14 mouse cellular contexts compared by ENCODE assay signal in genomic region chr8:70530314-70530713, GRCm38 (mm10). TPM values are rescaled to one million over a fixed set of nuclear protein-coding genes. Genes with fewer than 3 reads are reported as not detected.
DNase-seq lines count a peak whose midpoint lies in the region; ATAC-seq and TF ChIP-seq lines count a peak whose summit lies in the region.
"Had no signal": no experiment of that assay in that cellular context is flagged by ENCODE, and none has a peak within 500 bp of the region (broad histone marks: within the 10 kb centered on the region; RNA-seq: fewer than 3 reads in every experiment).

No protein-coding gene starts in this region.

- H3K27ac ChIP-seq in midbrain, postnatal 0 days (ENCODE audit: low read depth, low read length) = no peak overlapping the region
- H3K27ac ChIP-seq in midbrain, embryonic 11.5 days (ENCODE audit: low read depth, low read length) = no peak overlapping the region
- no peak overlapping the region for H3K27ac ChIP-seq in liver, embryonic 11.5 days (ENCODE audit: low read depth, low read length)
- H3K27ac ChIP-seq: hindbrain, embryonic 13.5 days; lung, embryonic 15.5 days; neural tube, embryonic 12.5 days had no signal

- peak; percentile 37 for DNase-seq in kidney, postnatal 10 days
- DNase-seq in kidney, adult 9 months = no peak
- DNase-seq in midbrain, postnatal 0 days (ENCODE audit: low spot score) = no peak
- no peak for DNase-seq in midbrain, embryonic 11.5 days (ENCODE audit: low spot score, missing footprints)
- no peak for DNase-seq in liver, embryonic 11.5 days (ENCODE audit: low spot score)
- no peak for DNase-seq in gastrocnemius, postnatal 25 days
- DNase-seq in cerebellum, postnatal 4 days (ENCODE audit: low spot score in 2 of 2) = no peak
- DNase-seq: cerebellum, adult 9-11 months; kidney, adult 18-20 months; thymus, postnatal 36 days had no signal

- no peak for ATAC-seq in midbrain, postnatal 0 days (ENCODE audit: low FRiP score)
- no peak for ATAC-seq in midbrain, embryonic 11.5 days (ENCODE audit: low FRiP score)
- no peak for ATAC-seq in liver, embryonic 11.5 days (replicated peaks; ENCODE audit: low FRiP score)
- ATAC-seq: midbrain, embryonic 16.5 days had no signal

- no peak overlapping the region for H3K4me2 ChIP-seq in midbrain, postnatal 0 days (ENCODE audit: low read depth, low read length, poor library complexity, severe bottlenecking)
- no peak overlapping the region for H3K4me2 ChIP-seq in midbrain, embryonic 11.5 days
- peak overlapping the region; percentile 93; the same call in 1 of the 2 replicates for H3K4me2 ChIP-seq in liver, embryonic 11.5 days
- H3K4me2 ChIP-seq: hindbrain, embryonic 13.5 days; lung, embryonic 15.5 days; neural tube, embryonic 12.5 days had no signal

- peaks cover 40% of the 10 kb centered on the region for H3K36me3 ChIP-seq in midbrain, postnatal 0 days (ENCODE audit: insufficient read depth, low read length)
- peaks cover 17% of the 10 kb centered on the region; the same call in 1 of the 2 replicates for H3K36me3 ChIP-seq in midbrain, embryonic 11.5 days (ENCODE audit: control insufficient read depth, insufficient read depth, low read length)
- peaks cover 48% of the 10 kb centered on the region for H3K36me3 ChIP-seq in liver, embryonic 11.5 days (ENCODE audit: control insufficient read depth, insufficient read depth, low read length)

- no peaks in the 10 kb centered on the region for H3K9me3 ChIP-seq in midbrain, postnatal 0 days (ENCODE audit: low read length)
- no peaks in the 10 kb centered on the region for H3K9me3 ChIP-seq in midbrain, embryonic 11.5 days (ENCODE audit: control insufficient read depth, low read length)
- no peaks in the 10 kb centered on the region for H3K9me3 ChIP-seq in liver, embryonic 11.5 days (ENCODE audit: control insufficient read depth, low read length)
- H3K9me3 ChIP-seq: hindbrain, embryonic 13.5 days; lung, embryonic 15.5 days; neural tube, embryonic 12.5 days had no signal

- no peaks in the 10 kb centered on the region for H3K27me3 ChIP-seq in midbrain, postnatal 0 days (ENCODE audit: insufficient read depth, low read length)
- H3K27me3 ChIP-seq in midbrain, embryonic 11.5 days (ENCODE audit: control insufficient read depth, insufficient read depth, low read length) = no peaks in the 10 kb centered on the region
- H3K27me3 ChIP-seq in liver, embryonic 11.5 days (replicated peaks; ENCODE audit: control insufficient read depth, insufficient read depth, low read length) = no peaks in the 10 kb centered on the region
- H3K27me3 ChIP-seq: hindbrain, embryonic 13.5 days; lung, embryonic 15.5 days; neural tube, embryonic 12.5 days had no signal

- H3K4me1 ChIP-seq in midbrain, postnatal 0 days (ENCODE audit: insufficient read depth, low read length) = peaks cover 3% of the 10 kb centered on the region; the same call in 1 of the 2 replicates
- peaks cover 13% of the 10 kb centered on the region for H3K4me1 ChIP-seq in midbrain, embryonic 11.5 days (ENCODE audit: control insufficient read depth, insufficient read depth, low read length)
- H3K4me1 ChIP-seq in liver, embryonic 11.5 days (replicated peaks; ENCODE audit: control insufficient read depth, insufficient read depth, low read length) = peaks cover 26% of the 10 kb centered on the region

- 90% methylated on average over 2 of the region's 2 CpGs for WGBS in midbrain, postnatal 0 days
- WGBS in midbrain, embryonic 11.5 days = 98% methylated on average over 2 of the region's 2 CpGs
- 84% methylated on average over 2 of the region's 2 CpGs for WGBS in liver, embryonic 11.5 days

- H3K9ac ChIP-seq in midbrain, postnatal 0 days (replicated peaks; ENCODE audit: low read length, poor library complexity, severe bottlenecking) = no peak overlapping the region
- H3K9ac ChIP-seq in midbrain, embryonic 11.5 days (ENCODE audit: low read length) = no peak overlapping the region
- H3K9ac ChIP-seq in liver, embryonic 11.5 days (ENCODE audit: low read depth, low read length) = no peak overlapping the region
- H3K9ac ChIP-seq: hindbrain, embryonic 13.5 days; lung, embryonic 15.5 days; neural tube, embryonic 12.5 days had no signal

- TF ChIP-seq CTCF in midbrain, postnatal 0 days (IDR thresholded peaks at IDR 0.05) = peak; percentile 38

- no peak overlapping the region for H3K4me3 ChIP-seq in midbrain, postnatal 0 days (ENCODE audit: low read depth, low read length)
- H3K4me3 ChIP-seq in midbrain, embryonic 11.5 days (ENCODE audit: low read depth, low read length) = no peak overlapping the region
- H3K4me3 ChIP-seq in liver, embryonic 11.5 days (ENCODE audit: low read depth, low read length) = peak overlapping the region; percentile 96; the same call in 1 of the 2 replicates
- H3K4me3 ChIP-seq: hindbrain, embryonic 13.5 days; lung, embryonic 15.5 days; neural tube, embryonic 12.5 days had no signal

RNA-seq across cellular contexts. Expression of gene Kxd1, which starts 2.6 kb away (rescaled TPM):
- total RNA-seq in midbrain, postnatal 0 days (2014; rRNA removed) = 36.3 and 38.2 TPM in 2 replicates
- 53.1 and 55.8 TPM in 2 replicates for polyA plus RNA-seq in midbrain, postnatal 0 days (2015; fragmentation: Nextera tagmentation; extraction: Ambion mirVana)
- 48.0 and 50.0 TPM in 2 replicates for polyA plus RNA-seq in midbrain, embryonic 11.5 days (2014; fragmentation: Nextera tagmentation; extraction: Ambion mirVana)
- 68.8 and 75.2 TPM in 2 replicates for polyA plus RNA-seq in liver, embryonic 11.5 days (2014; fragmentation: Nextera tagmentation; extraction: Ambion mirVana)
- total RNA-seq in gastrocnemius, postnatal 25 days (2021) = 10 to 100 TPM; 70.9 to 71.9 TPM

RNA-seq across cellular contexts. Expression of gene Fkbp8, which starts 2.8 kb away (rescaled TPM):
- 490 and 533 TPM in 2 replicates for total RNA-seq in midbrain, postnatal 0 days (2014; rRNA removed)
- polyA plus RNA-seq in midbrain, postnatal 0 days (2015; fragmentation: Nextera tagmentation; extraction: Ambion mirVana) = 351 and 386 TPM in 2 replicates
- polyA plus RNA-seq in midbrain, embryonic 11.5 days (2014; fragmentation: Nextera tagmentation; extraction: Ambion mirVana) = 203 and 215 TPM in 2 replicates
- 261 and 285 TPM in 2 replicates for polyA plus RNA-seq in liver, embryonic 11.5 days (2014; fragmentation: Nextera tagmentation; extraction: Ambion mirVana)
- total RNA-seq in gastrocnemius, postnatal 25 days (2021) = 100 to 1,000 TPM; 100 to 104 TPM

RNA-seq across cellular contexts. Expression of gene Ell, which starts 8.9 kb away (rescaled TPM):
- 10.2 and 14.1 TPM in 2 replicates for total RNA-seq in midbrain, postnatal 0 days (2014; rRNA removed)
- 12.6 and 13.2 TPM in 2 replicates for polyA plus RNA-seq in midbrain, postnatal 0 days (2015; fragmentation: Nextera tagmentation; extraction: Ambion mirVana)
- 13.0 TPM in 2 replicates for polyA plus RNA-seq in midbrain, embryonic 11.5 days (2014; fragmentation: Nextera tagmentation; extraction: Ambion mirVana)
- polyA plus RNA-seq in liver, embryonic 11.5 days (2014; fragmentation: Nextera tagmentation; extraction: Ambion mirVana) = 20.3 and 20.7 TPM in 2 replicates
- 10 to 100 TPM in 1 of 2 experiments, 1 to 10 TPM in 1; 8.1 to 19.3 TPM for total RNA-seq in gastrocnemius, postnatal 25 days (2021)

RNA-seq across cellular contexts. Expression of gene Uba52, which starts 19.7 kb away (rescaled TPM):
- total RNA-seq in midbrain, postnatal 0 days (2014; rRNA removed) = 357 and 402 TPM in 2 replicates
- polyA plus RNA-seq in midbrain, postnatal 0 days (2015; fragmentation: Nextera tagmentation; extraction: Ambion mirVana) = 721 and 736 TPM in 2 replicates
- polyA plus RNA-seq in midbrain, embryonic 11.5 days (2014; fragmentation: Nextera tagmentation; extraction: Ambion mirVana) = 774 and 852 TPM in 2 replicates
- 1,024 and 1,077 TPM in 2 replicates for polyA plus RNA-seq in liver, embryonic 11.5 days (2014; fragmentation: Nextera tagmentation; extraction: Ambion mirVana)
- 100 to 1,000 TPM; 785 to 797 TPM for total RNA-seq in gastrocnemius, postnatal 25 days (2021)

RNA-seq across cellular contexts. Expression of gene Rex1bd, which starts 23.8 kb away (rescaled TPM):
- total RNA-seq in midbrain, postnatal 0 days (2014; rRNA removed) = 118 and 121 TPM in 2 replicates
- 198 and 212 TPM in 2 replicates for polyA plus RNA-seq in midbrain, postnatal 0 days (2015; fragmentation: Nextera tagmentation; extraction: Ambion mirVana)
- 126 and 129 TPM in 2 replicates for polyA plus RNA-seq in midbrain, embryonic 11.5 days (2014; fragmentation: Nextera tagmentation; extraction: Ambion mirVana)
- 113 and 120 TPM in 2 replicates for polyA plus RNA-seq in liver, embryonic 11.5 days (2014; fragmentation: Nextera tagmentation; extraction: Ambion mirVana)
- total RNA-seq in gastrocnemius, postnatal 25 days (2021) = 100 to 1,000 TPM; 112 to 120 TPM
